Mouse (Mus musculus): Measurements from ENCODE around the gene Kcnt1.

Kcnt1 gene

GRCm38 (mm10) chr2:25878516-25878915 lies 15.0 kb downstream of the Kcnt1 start:
- no peak for DNase-seq

GRCm38 (mm10) chr2:25879061-25879460 lies 15.5 kb downstream of the Kcnt1 start:
- DNase-seq = no peak

- DNase-seq = no peak
Observed at GRCm38 (mm10) chr2:25882276-25882675, 18.7 kb downstream of the Kcnt1 start.

GRCm38 (mm10) chr2:25884756-25885155 lies 21.2 kb downstream of the Kcnt1 start:
- DNase-seq = no peak

- no peak for DNase-seq
Observed at GRCm38 (mm10) chr2:25887226-25887625, 23.7 kb downstream of the Kcnt1 start.

GRCm38 (mm10) chr2:25888144-25888543 lies 24.6 kb downstream of the Kcnt1 start:
- no peak for DNase-seq

GRCm38 (mm10) chr2:25892440-25892839 lies 28.9 kb downstream of the Kcnt1 start:
- DNase-seq = no peak

- DNase-seq = no peak
Observed at GRCm38 (mm10) chr2:25898970-25899369, 35.4 kb downstream of the Kcnt1 start.

GRCm38 (mm10) chr2:25909872-25910271 lies 46.3 kb downstream of the Kcnt1 start:
- DNase-seq = no peak

- peak; percentile 11 for DNase-seq
Observed at GRCm38 (mm10) chr2:25913247-25913646, 49.7 kb downstream of the Kcnt1 start.

- DNase-seq = no peak
Observed at GRCm38 (mm10) chr2:25914201-25914600, 50.7 kb downstream of the Kcnt1 start.

- no peak for DNase-seq
Observed at GRCm38 (mm10) chr2:25914821-25915220, 51.3 kb downstream of the Kcnt1 start.

GRCm38 (mm10) chr2:25918408-25918807 lies 54.9 kb downstream of the Kcnt1 start:
- no peak for DNase-seq

GRCm38 (mm10) chr2:25919972-25920371 lies 56.4 kb downstream of the Kcnt1 start:
- DNase-seq = no peak

GRCm38 (mm10) chr2:25923799-25924198 lies 60.3 kb downstream of the Kcnt1 start:
- DNase-seq = peak; percentile 3

- DNase-seq = no peak
Observed at GRCm38 (mm10) chr2:25924934-25925333, 61.4 kb downstream of the Kcnt1 start.

- DNase-seq = no peak
Observed at GRCm38 (mm10) chr2:25927821-25928220, 64.3 kb downstream of the Kcnt1 start.

GRCm38 (mm10) chr2:25931249-25931859 lies 67.8 kb downstream of the Kcnt1 start:
- DNase-seq = peak; percentile 57

- no peak for DNase-seq
Observed at GRCm38 (mm10) chr2:25940503-25940902, 77.0 kb downstream of the Kcnt1 start.

- no peak for DNase-seq
Observed at GRCm38 (mm10) chr2:25943822-25944221, 80.3 kb downstream of the Kcnt1 start.

- DNase-seq = peak; percentile 37
Observed at GRCm38 (mm10) chr2:25947950-25948349, 84.4 kb downstream of the Kcnt1 start.

GRCm38 (mm10) chr2:25949291-25949690 lies 85.8 kb downstream of the Kcnt1 start:
- no peak for DNase-seq

Data from lung, postnatal 36 days (tissue).